Mouse (Mus musculus) neural tube, embryonic 13.5 days (tissue): ENCODE results near the gene Ros1. TPM values are rescaled to one million over a fixed set of nuclear protein-coding genes. Genes with fewer than 3 reads are reported as not detected.

Source experiments
- ATAC-seq: fragments of 200-750 bp; cut with Nextera tagmentation; 2 replicates; pipeline ENCODE4 v1.8.0; 2017; ENCODE audit warnings: low read depth, mild to moderate bottlenecking, moderate TSS enrichment, moderate library complexity
- H3K27ac ChIP-seq: fragments of 300-500 bp; sonication (generic); replicated peaks from 2 replicates; pipeline ENCODE4 v1.5.1; 2015; ENCODE audit warnings: moderate library complexity, mild to moderate bottlenecking, inconsistent platforms
- H3K27me3 ChIP-seq: fragments of 300-500 bp; sonication (generic); 2 replicates; pipeline ENCODE4 v1.6.1; 2015; ENCODE audit warnings: mild to moderate bottlenecking, inconsistent platforms
- H3K36me3 ChIP-seq: fragments of 300-500 bp; sonication (generic); 2 replicates; pipeline ENCODE4 v1.6.1; 2015; ENCODE audit warnings: mild to moderate bottlenecking, inconsistent platforms
- H3K4me1 ChIP-seq: fragments of 300-500 bp; sonication (generic); replicated peaks from 2 replicates; pipeline ENCODE4 v1.6.1; 2015; ENCODE audit warnings: inconsistent platforms
- H3K4me2 ChIP-seq: fragments of 300-500 bp; sonication (generic); 2 replicates; pipeline ENCODE4 v1.6.1; 2015; ENCODE audit warnings: inconsistent platforms, mild to moderate bottlenecking, moderate library complexity
- H3K4me3 ChIP-seq: fragments of 300-500 bp; sonication (generic); 2 replicates; pipeline ENCODE4 v1.5.1; 2015; ENCODE audit warnings: mild to moderate bottlenecking, inconsistent platforms
- H3K9ac ChIP-seq: fragments of 300-500 bp; sonication (generic); 2 replicates; pipeline ENCODE4 v1.6.1; 2015; ENCODE audit warnings: moderate library complexity, mild to moderate bottlenecking, inconsistent platforms
- H3K9me3 ChIP-seq: fragments of 300-500 bp; sonication (generic); 2 replicates; pipeline ENCODE4 v1.6.1; 2016; ENCODE audit warnings: inconsistent platforms
- WGBS: fragments of 180-500 bp; shearing (Covaris S2); methylation state at CpG from one replicate; pipeline ENCODE4 v1.1.7; 2015; 5-methylcytosine and 5-hydroxymethylcytosine counted together
- polyA plus RNA-seq: library from polyadenylated mRNA; unstranded; fragments of >200 nt; fragmentation: Nextera tagmentation; extraction: Ambion mirVana; gene quantifications from 2 replicates; pipeline ENCODE4 v1.2.1, GENCODE M21; 2015

The Ros1 gene
- polyA plus RNA-seq, 1 experiment from 2014 or later: not detected

- Histone ChIP-seq H3K4me2 (no peak overlapping the region), H3K27me3 (no peaks in the 10 kb centered on the region), H3K4me1 (no peaks in the 10 kb centered on the region), H3K27ac (no peak overlapping the region), H3K9ac (no peak overlapping the region), H3K36me3 (no peaks in the 10 kb centered on the region), H3K9me3 (no peaks in the 10 kb centered on the region), H3K4me3 (no peak overlapping the region)
- no peak for ATAC-seq
- 56% methylated on average over 2 of the region's 2 CpGs for WGBS
Measured at GRCm38 (mm10) chr10:52130762-52131161, 64.3 kb downstream of the Ros1 start.

GRCm38 (mm10) chr10:52128874-52129412, 66.1 kb downstream of the Ros1 start:
- H3K36me3 ChIP-seq: no peaks in the 10 kb centered on the region
- H3K4me2 ChIP-seq: no peak overlapping the region
- H3K9ac ChIP-seq: no peak overlapping the region
- no peaks in the 10 kb centered on the region for H3K9me3 ChIP-seq
- no peak for ATAC-seq
- H3K27me3 ChIP-seq: no peaks in the 10 kb centered on the region
- no peak overlapping the region for H3K27ac ChIP-seq
- no peaks in the 10 kb centered on the region for H3K4me1 ChIP-seq
- WGBS: 55% methylated on average over 5 of the region's 5 CpGs
- no peak overlapping the region for H3K4me3 ChIP-seq

- no peak overlapping the region for H3K4me3 ChIP-seq
- peak; percentile 59; the same call in 1 of the 2 replicates for ATAC-seq
- H3K9me3 ChIP-seq: no peaks in the 10 kb centered on the region
- no peak overlapping the region for H3K4me2 ChIP-seq
- H3K9ac ChIP-seq: no peak overlapping the region
- WGBS: 37% methylated on average over 4 of the region's 4 CpGs
- H3K36me3 ChIP-seq: no peaks in the 10 kb centered on the region
- no peaks in the 10 kb centered on the region for H3K27me3 ChIP-seq
- H3K27ac ChIP-seq: no peak overlapping the region
- no peaks in the 10 kb centered on the region for H3K4me1 ChIP-seq
Measured at GRCm38 (mm10) chr10:52106164-52106757, 88.8 kb downstream of the Ros1 start.

- WGBS: 50% methylated on average over 1 of the region's 1 CpGs
- Histone ChIP-seq H3K9ac (no peak overlapping the region), H3K36me3 (no peaks in the 10 kb centered on the region), H3K27ac (no peak overlapping the region), H3K9me3 (no peaks in the 10 kb centered on the region), H3K4me2 (no peak overlapping the region), H3K27me3 (no peaks in the 10 kb centered on the region), H3K4me1 (no peaks in the 10 kb centered on the region), H3K4me3 (no peak overlapping the region)
- no peak for ATAC-seq
Measured at GRCm38 (mm10) chr10:52101273-52101672, 93.8 kb downstream of the Ros1 start.

- H3K9ac ChIP-seq: no peak overlapping the region
- no peak overlapping the region for H3K27ac ChIP-seq
- no peak overlapping the region for H3K4me2 ChIP-seq
- 85% methylated on average over 4 of the region's 4 CpGs for WGBS
- no peak overlapping the region for H3K4me3 ChIP-seq
- H3K4me1 ChIP-seq: no peaks in the 10 kb centered on the region
- H3K36me3 ChIP-seq: no peaks in the 10 kb centered on the region
- ATAC-seq: no peak
- no peaks in the 10 kb centered on the region for H3K9me3 ChIP-seq
- H3K27me3 ChIP-seq: no peaks in the 10 kb centered on the region
Measured at GRCm38 (mm10) chr10:52092181-52092580, 102.9 kb downstream of the Ros1 start.

GRCm38 (mm10) chr10:52086681-52087080, 108.4 kb downstream of the Ros1 start:
- no peaks in the 10 kb centered on the region for H3K9me3 ChIP-seq
- H3K9ac ChIP-seq: no peak overlapping the region
- H3K4me3 ChIP-seq: no peak overlapping the region
- H3K27me3 ChIP-seq: no peaks in the 10 kb centered on the region
- H3K4me1 ChIP-seq: no peaks in the 10 kb centered on the region
- H3K4me2 ChIP-seq: no peak overlapping the region
- ATAC-seq: no peak
- no peaks in the 10 kb centered on the region for H3K36me3 ChIP-seq
- whole genome bisulfite sequencing: 91% methylated on average over 6 of the region's 6 CpGs
- H3K27ac ChIP-seq: no peak overlapping the region

- H3K36me3 ChIP-seq: no peaks in the 10 kb centered on the region
- H3K4me3 ChIP-seq: no peak overlapping the region
- H3K9me3 ChIP-seq: no peaks in the 10 kb centered on the region
- no peak overlapping the region for H3K4me2 ChIP-seq
- H3K27me3 ChIP-seq: no peaks in the 10 kb centered on the region
- H3K27ac ChIP-seq: no peak overlapping the region
- H3K4me1 ChIP-seq: no peaks in the 10 kb centered on the region
- no peak for ATAC-seq
- no peak overlapping the region for H3K9ac ChIP-seq
Measured at GRCm38 (mm10) chr10:52072482-52072881, 122.6 kb downstream of the Ros1 start.

- WGBS: 85% methylated on average over 3 of the region's 3 CpGs
- no peak overlapping the region for H3K4me2 ChIP-seq
- no peaks in the 10 kb centered on the region for H3K4me1 ChIP-seq
- H3K27ac ChIP-seq: no peak overlapping the region
- ATAC-seq: no peak
- no peaks in the 10 kb centered on the region for H3K9me3 ChIP-seq
- no peaks in the 10 kb centered on the region for H3K36me3 ChIP-seq
- no peak overlapping the region for H3K4me3 ChIP-seq
- no peak overlapping the region for H3K9ac ChIP-seq
- no peaks in the 10 kb centered on the region for H3K27me3 ChIP-seq
Measured at GRCm38 (mm10) chr10:52048287-52048686, 146.8 kb downstream of the Ros1 start.

GRCm38 (mm10) chr10:52043086-52043485, 152.0 kb downstream of the Ros1 start:
- H3K9me3 ChIP-seq: no peaks in the 10 kb centered on the region
- no peak overlapping the region for H3K4me2 ChIP-seq
- ATAC-seq: no peak
- 66% methylated on average over 5 of the region's 5 CpGs for WGBS
- no peaks in the 10 kb centered on the region for H3K36me3 ChIP-seq
- no peak overlapping the region for H3K27ac ChIP-seq
- H3K9ac ChIP-seq: no peak overlapping the region
- no peak overlapping the region for H3K4me3 ChIP-seq
- no peaks in the 10 kb centered on the region for H3K27me3 ChIP-seq
- H3K4me1 ChIP-seq: no peaks in the 10 kb centered on the region

- no peaks in the 10 kb centered on the region for H3K27me3 ChIP-seq
- no peaks in the 10 kb centered on the region for H3K4me1 ChIP-seq
- WGBS: 75% methylated on average over 1 of the region's 1 CpGs
- H3K36me3 ChIP-seq: no peaks in the 10 kb centered on the region
- no peak overlapping the region for H3K27ac ChIP-seq
- no peaks in the 10 kb centered on the region for H3K9me3 ChIP-seq
- no peak overlapping the region for H3K4me3 ChIP-seq
- no peak for ATAC-seq
- H3K9ac ChIP-seq: no peak overlapping the region
- H3K4me2 ChIP-seq: no peak overlapping the region
Measured at GRCm38 (mm10) chr10:52039392-52039791, 155.7 kb downstream of the Ros1 start.

GRCm38 (mm10) chr10:52033729-52034128, 161.3 kb downstream of the Ros1 start:
- no peak overlapping the region for H3K4me3 ChIP-seq
- no peak for ATAC-seq
- no peak overlapping the region for H3K27ac ChIP-seq
- no peak overlapping the region for H3K4me2 ChIP-seq
- H3K4me1 ChIP-seq: peaks cover 7% of the 10 kb centered on the region; the same call in 1 of the 2 replicates
- no peak overlapping the region for H3K9ac ChIP-seq
- peaks cover 41% of the 10 kb centered on the region for H3K27me3 ChIP-seq
- no peaks in the 10 kb centered on the region for H3K36me3 ChIP-seq
- H3K9me3 ChIP-seq: no peaks in the 10 kb centered on the region

GRCm38 (mm10) chr10:52029421-52030080, 165.5 kb downstream of the Ros1 start:
- H3K27me3 ChIP-seq: peaks cover 83% of the 10 kb centered on the region
- H3K4me1 ChIP-seq: peaks cover 18% of the 10 kb centered on the region
- no peak for ATAC-seq
- WGBS: 2% methylated on average over 10 of the region's 10 CpGs
- no peak overlapping the region for H3K4me3 ChIP-seq
- H3K4me2 ChIP-seq: no peak overlapping the region
- H3K9me3 ChIP-seq: no peaks in the 10 kb centered on the region
- H3K36me3 ChIP-seq: no peaks in the 10 kb centered on the region
- H3K9ac ChIP-seq: no peak overlapping the region
- H3K27ac ChIP-seq: no peak overlapping the region
